Mouse (Mus musculus) embryonic facial prominence, embryonic 15.5 days (tissue): ENCODE results near the gene Zfp536. TPM values are rescaled to one million over a fixed set of nuclear protein-coding genes. Genes with fewer than 3 reads are reported as not detected.

Experiments
- ATAC-seq: fragments of 200-750 bp; cut with Nextera tagmentation; 2 replicates; pipeline ENCODE4 v1.8.0; 2017; ENCODE audit warnings: low read depth, moderate TSS enrichment; ENCODE audit not compliant: insufficient number of reproducible peaks, low FRiP score, low TSS enrichment
- H3K27ac ChIP-seq: fragments of 300-500 bp; sonication (generic); replicated peaks from 2 replicates; pipeline ENCODE4 v1.5.1; 2015; ENCODE audit warnings: mild to moderate bottlenecking, inconsistent platforms
- H3K27me3 ChIP-seq: fragments of 300-500 bp; sonication (generic); 2 replicates; pipeline ENCODE4 v1.6.1; 2015; ENCODE audit warnings: inconsistent platforms
- H3K36me3 ChIP-seq: fragments of 300-500 bp; sonication (generic); 2 replicates; pipeline ENCODE4 v1.6.1; 2015; ENCODE audit warnings: mild to moderate bottlenecking, inconsistent platforms
- H3K4me1 ChIP-seq: fragments of 300-500 bp; sonication (generic); 2 replicates; pipeline ENCODE4 v1.6.1; 2015; ENCODE audit warnings: inconsistent platforms
- H3K4me2 ChIP-seq: fragments of 300-500 bp; sonication (generic); replicated peaks from 2 replicates; pipeline ENCODE4 v1.6.1; 2015; ENCODE audit warnings: mild to moderate bottlenecking, inconsistent platforms
- H3K4me3 ChIP-seq: fragments of 300-500 bp; sonication (generic); replicated peaks from 2 replicates; pipeline ENCODE4 v1.5.1; 2015; ENCODE audit warnings: mild to moderate bottlenecking, inconsistent platforms
- H3K9ac ChIP-seq: fragments of 300-500 bp; sonication (generic); 2 replicates; pipeline ENCODE4 v1.6.1; 2015; ENCODE audit warnings: inconsistent platforms
- H3K9me3 ChIP-seq: fragments of 300-500 bp; sonication (generic); replicated peaks from 2 replicates; pipeline ENCODE4 v1.6.1; 2016; ENCODE audit warnings: inconsistent platforms
- WGBS: fragments of 180-500 bp; shearing (Covaris S2); methylation state at CpG from one replicate; pipeline ENCODE4 v1.1.7; 2015; 5-methylcytosine and 5-hydroxymethylcytosine counted together
- polyA plus RNA-seq: library from polyadenylated mRNA; unstranded; fragments of >200 nt; fragmentation: Nextera tagmentation; extraction: Ambion mirVana; gene quantifications from 2 replicates; pipeline ENCODE4 v1.2.1, GENCODE M21; 2015

The Zfp536 gene
- 6.6 and 8.2 TPM in 2 replicates for polyA plus RNA-seq

GRCm38 (mm10) chr7:37773312-37773702 lies at the start of gene Zfp536:
Gene Zfp536 (minus strand): TSS chr7:37773641.
- WGBS: 1% methylated on average over 27 of the region's 27 CpGs
- H3K9ac ChIP-seq: no peak within 1 kb of the TSS
- no peak within 1 kb of the TSS for H3K27ac ChIP-seq
- no peaks in the 10 kb centered on the region for H3K9me3 ChIP-seq
- H3K27me3 ChIP-seq: peaks cover 73% of the 10 kb centered on the region
- no peaks in the 10 kb centered on the region for H3K36me3 ChIP-seq
- peaks cover 46% of the 10 kb centered on the region for H3K4me1 ChIP-seq
- peak within 1 kb of the TSS; percentile 55 for H3K4me3 ChIP-seq
- peak within 1 kb of the TSS; percentile 98 for H3K4me2 ChIP-seq
- no peak for ATAC-seq

GRCm38 (mm10) chr7:37820670-37821301 lies 47.3 kb upstream of the Zfp536 start:
- WGBS: 80% methylated on average over 11 of the region's 11 CpGs
- H3K4me2 ChIP-seq: no peak overlapping the region
- H3K4me3 ChIP-seq: no peak overlapping the region
- no peaks in the 10 kb centered on the region for H3K36me3 ChIP-seq
- H3K27me3 ChIP-seq: no peaks in the 10 kb centered on the region
- no peaks in the 10 kb centered on the region for H3K9me3 ChIP-seq
- H3K4me1 ChIP-seq: no peaks in the 10 kb centered on the region
- H3K27ac ChIP-seq: no peak overlapping the region
- ATAC-seq: no peak
- H3K9ac ChIP-seq: no peak overlapping the region

GRCm38 (mm10) chr7:37818631-37819340 lies 45.3 kb upstream of the Zfp536 start:
- Histone ChIP-seq H3K27me3 (no peaks in the 10 kb centered on the region), H3K27ac (no peak overlapping the region), H3K4me1 (no peaks in the 10 kb centered on the region), H3K9ac (no peak overlapping the region), H3K4me2 (no peak overlapping the region), H3K36me3 (no peaks in the 10 kb centered on the region), H3K9me3 (no peaks in the 10 kb centered on the region), H3K4me3 (no peak overlapping the region)
- no peak for ATAC-seq
- 81% methylated on average over 8 of the region's 8 CpGs for WGBS

- Histone ChIP-seq H3K4me1 (no peaks in the 10 kb centered on the region), H3K27ac (no peak overlapping the region), H3K9ac (no peak overlapping the region), H3K4me3 (no peak overlapping the region), H3K9me3 (no peaks in the 10 kb centered on the region), H3K36me3 (no peaks in the 10 kb centered on the region), H3K27me3 (no peaks in the 10 kb centered on the region), H3K4me2 (no peak overlapping the region)
- ATAC-seq: no peak
- 85% methylated on average over 7 of the region's 7 CpGs for WGBS
These were observed 43.5 kb upstream of the Zfp536 start for GRCm38 (mm10) chr7:37816901-37817300.

GRCm38 (mm10) chr7:37814844-37815406 lies 41.5 kb upstream of the Zfp536 start:
- Histone ChIP-seq H3K27me3 (no peaks in the 10 kb centered on the region), H3K9ac (no peak overlapping the region), H3K4me2 (no peak overlapping the region), H3K27ac (no peak overlapping the region), H3K36me3 (no peaks in the 10 kb centered on the region), H3K4me3 (no peak overlapping the region), H3K9me3 (no peaks in the 10 kb centered on the region), H3K4me1 (no peaks in the 10 kb centered on the region)
- 47% methylated on average over 8 of the region's 8 CpGs for WGBS
- no peak for ATAC-seq

- Histone ChIP-seq H3K27me3 (no peaks in the 10 kb centered on the region), H3K4me3 (no peak overlapping the region), H3K36me3 (no peaks in the 10 kb centered on the region), H3K4me2 (no peak overlapping the region), H3K9ac (no peak overlapping the region), H3K27ac (no peak overlapping the region), H3K4me1 (no peaks in the 10 kb centered on the region), H3K9me3 (no peaks in the 10 kb centered on the region)
- 68% methylated on average over 10 of the region's 10 CpGs for WGBS
- ATAC-seq: no peak
These were observed 40.2 kb upstream of the Zfp536 start for GRCm38 (mm10) chr7:37813676-37814075.

GRCm38 (mm10) chr7:37809908-37810307 lies 36.5 kb upstream of the Zfp536 start:
- no peak overlapping the region for H3K9ac ChIP-seq
- 85% methylated on average over 5 of the region's 5 CpGs for WGBS

GRCm38 (mm10) chr7:37809001-37809400 lies 35.6 kb upstream of the Zfp536 start:
- Histone ChIP-seq H3K4me1 (no peaks in the 10 kb centered on the region), H3K4me2 (no peak overlapping the region), H3K9ac (no peak overlapping the region), H3K27ac (no peak overlapping the region), H3K36me3 (no peaks in the 10 kb centered on the region), H3K27me3 (no peaks in the 10 kb centered on the region), H3K4me3 (no peak overlapping the region), H3K9me3 (no peaks in the 10 kb centered on the region)
- ATAC-seq: no peak
- WGBS: 84% methylated on average over 4 of the region's 4 CpGs

More at GRCm38 (mm10) chr7:37809908-37810307, 36.5 kb upstream of the Zfp536 start:
- Histone ChIP-seq H3K4me3 (no peak overlapping the region), H3K27ac (no peak overlapping the region), H3K9me3 (no peaks in the 10 kb centered on the region), H3K4me2 (no peak overlapping the region), H3K36me3 (no peaks in the 10 kb centered on the region), H3K27me3 (no peaks in the 10 kb centered on the region), H3K4me1 (no peaks in the 10 kb centered on the region)
- no peak for ATAC-seq

- H3K9me3 ChIP-seq: no peaks in the 10 kb centered on the region
- H3K36me3 ChIP-seq: no peaks in the 10 kb centered on the region
- no peak overlapping the region for H3K4me3 ChIP-seq
These were observed 27.7 kb upstream of the Zfp536 start for GRCm38 (mm10) chr7:37801160-37801559.

GRCm38 (mm10) chr7:37788721-37789120 lies 15.3 kb upstream of the Zfp536 start:
- H3K4me3 ChIP-seq: no peak overlapping the region
- no peak overlapping the region for H3K4me2 ChIP-seq
- 69% methylated on average over 4 of the region's 4 CpGs for WGBS
- H3K4me1 ChIP-seq: peaks cover 11% of the 10 kb centered on the region; the same call in 1 of the 2 replicates
- no peaks in the 10 kb centered on the region for H3K9me3 ChIP-seq
- no peak for ATAC-seq
- H3K27ac ChIP-seq: no peak overlapping the region
- H3K36me3 ChIP-seq: no peaks in the 10 kb centered on the region
- no peak overlapping the region for H3K9ac ChIP-seq
- peaks cover 5% of the 10 kb centered on the region; the same call in 1 of the 2 replicates for H3K27me3 ChIP-seq

More at GRCm38 (mm10) chr7:37801160-37801559, 27.7 kb upstream of the Zfp536 start:
- 23% methylated on average over 3 of the region's 3 CpGs for WGBS
- no peak overlapping the region for H3K4me2 ChIP-seq
- no peaks in the 10 kb centered on the region for H3K4me1 ChIP-seq
- no peak for ATAC-seq
- no peak overlapping the region for H3K27ac ChIP-seq
- H3K27me3 ChIP-seq: no peaks in the 10 kb centered on the region
- H3K9ac ChIP-seq: no peak overlapping the region

GRCm38 (mm10) chr7:37775502-37775901 lies 2.1 kb upstream of the Zfp536 start:
- peaks cover 51% of the 10 kb centered on the region for H3K27me3 ChIP-seq
- H3K4me1 ChIP-seq: peaks cover 25% of the 10 kb centered on the region
- H3K4me2 ChIP-seq: no peak overlapping the region
- no peak for ATAC-seq
- H3K9me3 ChIP-seq: no peaks in the 10 kb centered on the region
- no peak overlapping the region for H3K9ac ChIP-seq
- no peaks in the 10 kb centered on the region for H3K36me3 ChIP-seq
- H3K4me3 ChIP-seq: no peak overlapping the region
- H3K27ac ChIP-seq: no peak overlapping the region
- 4% methylated on average over 15 of the region's 15 CpGs for WGBS
